Mouse (Mus musculus): Measurements from ENCODE around the gene Cept1.

DNA sequence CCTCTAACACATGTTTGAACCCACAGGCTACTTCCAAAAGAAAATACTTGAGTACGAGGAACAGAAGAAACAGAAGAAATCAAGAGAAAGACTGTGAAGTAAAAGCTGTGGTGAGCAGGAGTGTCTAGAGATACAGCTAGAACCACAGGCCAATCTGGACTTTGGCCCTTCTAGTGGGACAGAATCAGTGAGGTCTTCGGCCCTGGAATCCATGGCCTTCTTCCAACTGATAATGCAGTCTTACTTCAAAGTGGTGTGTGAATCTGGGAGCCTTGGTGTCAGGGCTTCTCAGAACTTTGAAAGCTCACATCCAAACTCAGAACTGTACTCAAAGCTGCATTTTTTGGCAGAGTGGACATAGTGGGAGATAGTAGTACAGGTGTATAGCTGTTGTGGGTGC, 47.1 kb downstream of the Cept1 start:
- TF ChIP-seq GABPA (IDR thresholded peaks at IDR 0.05; ENCODE audit: low read depth, low read length), result no peak
- TF ChIP-seq MXI1 (IDR thresholded peaks at IDR 0.05; ENCODE audit: low read depth, low read length), result no peak
- TF ChIP-seq SIN3A (IDR thresholded peaks at IDR 0.05; ENCODE audit: low read length), result no peak
- TF ChIP-seq CTCF (IDR thresholded peaks at IDR 0.05 in 2 of 3, conservative IDR thresholded peaks at IDR 0.05 in 1 of 3; ENCODE audit: control insufficient read depth in 1 of 3, insufficient read depth in 1 of 3, low read depth in 2 of 3, low read length in 3 of 3, poor library complexity in 1 of 3, severe bottlenecking in 1 of 3), result no peak
- no peak for TF ChIP-seq NELFE (IDR thresholded peaks at IDR 0.05; ENCODE audit: low read depth, low read length)
- no peak for TF ChIP-seq POLR2A (IDR thresholded peaks at IDR 0.05; ENCODE audit: control insufficient read depth in 1 of 2, insufficient read depth in 1 of 2, low read depth in 1 of 2, low read length in 2 of 2, poor library complexity in 1 of 2)
- no peak for TF ChIP-seq POLR2AphosphoS5 (IDR thresholded peaks at IDR 0.05; ENCODE audit: borderline replicate concordance, low read depth, low read length)
- TF ChIP-seq CHD1 (IDR thresholded peaks at IDR 0.05; ENCODE audit: low read depth, low read length), result no peak
- no peak for TF ChIP-seq UBTF (IDR thresholded peaks at IDR 0.05; ENCODE audit: borderline replicate concordance, insufficient read depth, low read depth, low read length)
- TF ChIP-seq GATA1 (IDR thresholded peaks at IDR 0.05; ENCODE audit: low read depth, low read length), result no peak
- no peak for TF ChIP-seq MAZ (IDR thresholded peaks at IDR 0.05; ENCODE audit: low read depth, low read length)
- TF ChIP-seq RCOR1 (IDR thresholded peaks at IDR 0.05; ENCODE audit: low read depth, low read length), result no peak

Data from MEL (cell line).